Mouse (Mus musculus): ENCODE measurements around the gene Hist1h2bn.
"Not testable (repeated sequence)": the region's sequence is repeated elsewhere in the genome, so short reads cannot be mapped to it uniquely, and the experiment has no call there.

Hist1h2bn gene

GRCm38 (mm10) chr13:21753524-21754285 lies at the start of gene Hist1h2bn, which contains the start of gene Hist1h2ak:
Hist1h2bn (plus strand) TSS chr13:21754123.
Hist1h2ak (minus strand) TSS chr13:21753827.
- DNase-seq = peak; percentile 16

- no peak for DNase-seq
These were observed 47.3 kb upstream of the Hist1h2bn start for GRCm38 (mm10) chr13:21706669-21707068.

DNA sequence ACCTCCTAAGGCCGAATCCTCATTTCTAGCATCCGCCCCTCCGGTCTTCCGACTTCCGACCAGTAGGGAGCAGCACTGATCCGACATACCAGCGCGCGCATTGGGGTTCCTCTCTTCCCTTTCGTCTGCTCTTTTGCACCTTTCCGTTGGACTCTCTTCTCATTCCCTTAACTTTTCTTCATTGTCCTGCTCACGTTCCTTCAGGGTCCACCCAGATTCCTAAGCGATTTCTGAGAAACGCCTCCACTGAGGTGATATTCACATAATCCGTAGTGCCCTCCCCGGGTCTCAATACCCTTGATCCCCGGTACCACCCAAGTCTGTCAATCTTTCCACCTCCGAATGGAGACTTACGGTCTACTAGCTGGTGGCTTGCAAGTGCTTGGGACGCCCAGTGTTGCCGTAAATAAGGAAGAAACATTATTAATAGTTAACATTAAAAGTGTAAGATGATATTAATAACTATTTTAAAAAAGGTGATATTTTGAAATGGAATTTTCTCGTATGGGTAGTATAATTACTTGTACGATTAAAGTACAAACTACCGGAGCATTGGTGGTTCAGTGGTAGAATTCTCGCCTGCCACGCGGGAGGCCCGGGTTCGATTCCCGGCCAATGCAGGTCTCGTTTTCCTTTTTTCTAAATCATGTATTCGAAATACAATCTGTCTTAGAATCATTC lies 43.8 kb upstream of the Hist1h2bn start:
- peak; percentile 89 for DNase-seq

DNA sequence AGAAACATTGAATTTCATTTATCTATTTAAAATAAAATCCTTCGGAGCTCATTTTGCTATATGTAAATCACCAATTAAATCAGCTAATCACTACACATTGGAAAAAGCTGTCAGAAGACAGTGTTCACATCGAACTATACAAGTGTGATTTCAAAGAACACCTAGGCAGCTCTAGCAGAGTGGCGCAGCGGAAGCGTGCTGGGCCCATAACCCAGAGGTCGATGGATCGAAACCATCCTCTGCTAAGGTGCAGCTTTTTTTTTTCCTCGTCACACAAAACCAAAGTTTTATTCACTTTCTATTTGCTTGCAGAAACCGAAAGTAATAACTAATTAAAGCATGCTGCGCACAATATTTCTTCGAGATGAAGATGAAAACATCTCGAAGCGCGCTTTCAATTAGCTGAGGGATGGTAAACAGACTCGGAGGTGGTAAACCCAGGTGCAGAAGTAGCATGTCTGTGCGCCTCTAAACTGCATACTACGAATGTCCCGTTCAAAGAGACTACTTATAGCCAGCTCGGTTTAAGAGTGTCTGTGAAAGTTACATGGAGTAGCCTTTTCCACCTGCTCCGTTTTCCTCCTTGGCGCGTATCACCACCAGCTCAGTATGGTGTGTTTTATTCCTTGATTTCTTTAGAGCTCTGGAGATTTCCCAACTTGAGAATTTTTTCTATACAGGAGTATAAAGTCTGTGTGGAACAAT lies 43.0 kb upstream of the Hist1h2bn start:
- DNase-seq = peak; percentile 76

DNA sequence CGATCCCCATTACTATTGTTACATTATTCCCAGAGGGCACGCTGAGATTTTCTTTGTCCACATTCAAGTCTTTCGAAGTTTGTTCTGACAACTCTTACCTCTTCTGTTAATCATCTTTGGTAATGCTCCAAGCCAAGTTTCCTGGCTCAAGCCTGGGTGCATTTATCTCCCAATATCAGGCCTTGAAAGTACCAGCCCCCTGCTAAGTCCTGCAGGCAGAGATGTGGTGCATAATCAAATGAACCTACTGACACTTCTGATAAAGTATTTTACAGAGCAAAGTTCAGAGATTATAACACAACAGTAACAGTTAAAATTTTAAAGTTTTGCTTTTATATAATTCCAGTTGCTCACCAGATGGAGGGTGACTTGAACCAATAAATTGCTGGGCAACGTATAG lies 42.2 kb upstream of the Hist1h2bn start:
- no peak for DNase-seq

DNA sequence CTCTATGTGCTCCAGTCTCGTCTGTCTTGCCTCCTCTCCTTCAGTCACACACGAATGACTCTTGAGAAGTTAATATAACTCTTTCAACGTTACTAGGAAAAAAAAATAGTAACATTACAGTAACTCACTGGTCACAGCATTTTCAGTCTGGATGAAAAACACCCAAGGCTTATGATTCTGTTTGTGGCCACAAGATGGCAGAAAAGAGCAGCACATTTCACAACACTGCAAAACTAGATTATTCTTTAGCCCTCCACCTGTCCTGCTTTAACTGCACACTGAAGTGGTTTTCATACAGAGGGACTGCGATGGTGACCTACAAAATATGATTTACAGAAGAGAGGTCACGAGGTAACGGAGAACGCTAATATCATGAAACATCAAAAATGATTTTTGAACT lies 39.2 kb upstream of the Hist1h2bn start:
- no peak for DNase-seq

DNA sequence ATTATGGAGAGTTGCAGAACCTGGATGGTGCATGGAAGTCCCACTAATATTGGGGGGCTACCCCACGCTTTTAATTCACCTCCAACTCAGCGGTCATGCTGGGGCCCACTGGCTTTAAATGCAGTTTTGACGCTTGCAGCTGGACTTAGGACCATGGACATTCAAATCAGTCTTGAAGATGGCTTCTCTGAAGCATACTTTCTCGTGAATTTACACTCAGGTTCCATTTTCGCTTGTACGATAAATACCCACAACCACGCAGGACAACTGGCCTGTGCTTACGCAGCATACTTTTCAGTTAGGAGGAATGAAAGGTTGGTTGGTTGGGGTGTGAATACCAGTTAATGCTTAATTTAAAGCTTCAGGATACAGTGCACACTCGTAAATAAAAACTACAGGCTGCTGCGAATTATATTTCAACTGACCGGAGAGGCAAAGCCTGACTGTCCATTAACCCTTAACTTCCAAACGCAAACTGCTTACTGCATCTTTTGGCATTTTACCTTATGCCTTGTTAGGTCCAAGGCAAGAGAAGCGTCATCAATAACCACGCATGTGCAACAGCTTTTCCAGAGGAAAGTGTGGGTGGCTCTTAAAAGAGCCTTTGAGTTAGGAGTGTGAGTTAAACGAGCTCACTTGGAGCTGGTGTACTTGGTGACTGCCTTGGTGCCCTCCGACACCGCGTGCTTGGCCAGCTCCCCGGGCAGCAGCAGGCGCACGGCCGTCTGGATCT lies 38.6 kb upstream of the Hist1h2bn start:
- DNase-seq = no peak

GRCm38 (mm10) chr13:21715864-21716539 lies 37.9 kb upstream of the Hist1h2bn start, which contains the start of the genes Hist1h2bl and Hist1h2ai:
Hist1h2bl (minus strand) TSS chr13:21716143.
Hist1h2ai (plus strand) TSS chr13:21716422.
- DNase-seq = peak; percentile 51

GRCm38 (mm10) chr13:21716540-21717391 lies 37.2 kb upstream of the Hist1h2bn start:
- DNase-seq = not testable (repeated sequence)

GRCm38 (mm10) chr13:21717397-21718357 lies 36.2 kb upstream of the Hist1h2bn start, which contains the start of gene Hist1h3h:
Hist1h3h (plus strand) TSS chr13:21717659.
- DNase-seq = peak; percentile 72

- DNase-seq = no peak
These were observed 35.4 kb upstream of the Hist1h2bn start for GRCm38 (mm10) chr13:21718381-21719080.

DNA sequence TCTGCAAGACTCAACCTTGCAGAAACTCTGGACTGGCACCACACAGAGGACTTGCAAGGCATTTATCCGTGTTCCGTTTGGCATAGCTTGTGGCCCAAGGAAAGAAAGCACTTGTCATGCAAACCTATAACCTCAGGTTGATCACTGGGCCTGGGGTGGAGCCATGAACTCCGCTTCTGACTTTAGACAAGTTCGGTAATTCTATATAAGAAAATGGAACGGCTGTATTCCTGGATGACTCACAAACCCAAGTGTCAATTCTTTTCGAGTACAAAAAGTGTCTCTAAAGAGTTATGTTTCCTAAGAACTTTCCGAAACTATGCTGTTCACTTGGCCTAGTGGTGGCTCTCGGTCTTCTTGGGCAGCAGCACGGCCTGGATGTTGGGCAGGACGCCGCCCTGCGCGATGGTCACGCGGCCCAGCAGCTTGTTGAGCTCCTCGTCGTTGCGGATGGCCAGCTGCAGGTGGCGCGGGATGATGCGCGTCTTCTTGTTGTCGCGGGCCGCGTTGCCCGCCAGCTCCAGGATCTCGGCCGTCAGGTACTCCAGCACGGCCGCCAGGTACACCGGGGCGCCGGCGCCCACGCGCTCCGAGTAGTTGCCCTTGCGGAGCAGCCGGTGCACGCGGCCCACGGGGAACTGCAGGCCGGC lies 32.7 kb upstream of the Hist1h2bn start:
- DNase-seq = not testable (repeated sequence)

DNA sequence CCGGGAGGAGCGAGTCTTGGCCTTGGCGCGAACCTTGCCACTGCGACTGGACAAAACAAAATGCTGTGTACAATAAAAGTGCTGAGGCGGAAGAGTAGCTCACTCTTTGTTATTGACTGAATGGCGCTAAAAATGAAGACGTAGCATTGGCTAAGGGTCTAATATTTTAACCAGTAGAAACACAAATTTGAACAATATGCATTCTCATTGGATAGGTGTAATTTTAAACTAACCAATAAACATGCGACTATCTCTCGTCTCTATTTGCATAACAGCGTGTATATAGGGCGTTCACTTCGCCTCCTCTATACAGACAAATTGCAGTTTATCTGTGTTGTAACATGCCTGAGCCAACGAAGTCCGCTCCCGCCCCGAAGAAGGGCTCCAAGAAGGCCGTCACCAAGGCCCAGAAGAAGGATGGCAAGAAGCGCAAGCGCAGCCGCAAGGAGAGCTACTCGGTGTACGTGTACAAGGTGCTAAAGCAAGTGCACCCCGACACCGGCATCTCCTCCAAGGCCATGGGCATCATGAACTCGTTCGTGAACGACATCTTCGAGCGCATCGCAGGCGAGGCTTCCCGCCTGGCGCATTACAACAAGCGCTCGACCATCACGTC lies 32.1 kb upstream of the Hist1h2bn start, which contains the start of gene Hist1h2bm:
Gene Hist1h2bm (plus strand): TSS at position 288 of the 616 bp plus-strand sequence.
- not testable (repeated sequence) for DNase-seq

GRCm38 (mm10) chr13:21722373-21722925 lies 31.5 kb upstream of the Hist1h2bn start:
- no peak for DNase-seq

- no peak for DNase-seq
These were observed 30.7 kb upstream of the Hist1h2bn start for GRCm38 (mm10) chr13:21722993-21723836.

GRCm38 (mm10) chr13:21727948-21728572 lies 25.9 kb upstream of the Hist1h2bn start:
- DNase-seq = no peak
